Mouse (Mus musculus): ENCODE results near the gene Cep55.

The Cep55 gene

DNA sequence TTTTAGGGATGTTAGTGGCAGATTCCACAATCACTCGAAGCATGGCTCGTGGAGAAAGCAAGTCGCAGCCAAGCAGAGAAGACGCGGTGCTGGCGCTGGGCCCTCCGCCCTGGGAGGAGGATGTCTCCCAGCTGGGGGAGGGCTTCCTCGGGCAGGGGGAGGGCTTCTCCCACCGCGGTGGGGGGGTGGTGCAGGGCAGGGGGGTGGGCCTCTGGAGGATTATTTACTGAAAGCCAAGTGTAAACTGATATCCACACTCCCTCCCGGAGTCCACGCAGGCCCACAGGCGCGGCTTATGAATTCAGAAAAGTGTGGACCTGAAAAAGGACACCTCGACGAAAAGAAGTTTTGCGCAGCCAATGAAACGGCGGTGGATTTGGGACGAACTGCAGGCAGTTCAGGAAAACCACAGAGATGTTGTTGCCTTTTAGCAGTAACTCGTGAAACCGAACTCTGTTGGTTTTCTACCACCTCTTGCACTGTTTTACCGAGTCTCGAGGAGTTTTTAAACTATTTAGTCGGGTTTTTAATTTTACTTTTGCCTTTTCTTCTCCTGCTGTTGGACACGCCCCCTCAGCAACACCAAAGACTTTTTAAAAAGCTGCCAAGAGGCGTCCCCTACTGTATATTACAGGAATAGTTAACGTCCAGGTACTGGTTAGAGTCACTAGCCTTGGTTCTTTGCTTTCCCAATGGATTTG, 11.4 kb upstream of the Cep55 start, which contains the start of gene Myof:
TSS of gene Myof (minus strand) at position 297 of the 701 bp plus-strand sequence.
- DNase-seq (ENCODE audit: low read depth, low spot score), result peak; percentile 42

DNA sequence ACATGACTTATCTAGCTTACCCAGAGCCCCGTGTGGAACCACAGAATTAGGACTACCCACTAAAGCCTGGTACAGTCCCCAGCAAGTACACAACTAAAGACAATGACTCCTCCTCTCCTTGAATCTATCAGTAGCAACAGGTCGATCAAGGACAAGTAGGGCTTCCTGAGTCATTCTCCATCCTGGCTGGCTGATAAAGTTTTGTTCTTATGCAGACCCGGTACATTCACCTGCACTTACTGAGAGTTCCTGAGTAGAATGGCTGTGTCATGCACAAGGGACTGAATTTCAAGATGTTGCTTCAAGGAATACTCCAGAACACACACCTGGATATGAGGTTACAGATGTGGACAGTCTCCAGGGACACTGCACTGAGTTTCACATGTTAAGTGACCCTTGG, 9.6 kb upstream of the Cep55 start:
- no peak for DNase-seq (ENCODE audit: low read depth, low spot score)

DNA sequence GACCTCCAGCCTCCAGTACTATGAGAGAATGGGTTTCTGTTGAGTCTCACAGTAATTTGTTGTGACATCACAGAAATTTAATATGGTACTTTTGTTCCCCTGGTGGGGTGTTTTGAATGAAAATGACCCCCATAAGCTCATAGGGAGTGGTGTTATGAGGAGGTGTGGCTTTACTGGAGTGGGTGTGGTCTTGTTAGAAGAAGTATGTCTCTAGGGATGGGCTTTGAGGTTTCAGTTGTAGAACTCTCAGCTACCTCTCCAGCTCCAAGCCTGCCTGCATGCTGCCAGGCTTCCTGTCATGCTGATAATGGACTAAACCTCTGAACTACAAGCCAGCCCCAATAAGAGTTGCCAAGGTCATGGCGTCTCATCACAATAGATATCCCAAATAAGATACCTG, 5.1 kb upstream of the Cep55 start:
- no peak for DNase-seq (ENCODE audit: low read depth, low spot score)

DNA sequence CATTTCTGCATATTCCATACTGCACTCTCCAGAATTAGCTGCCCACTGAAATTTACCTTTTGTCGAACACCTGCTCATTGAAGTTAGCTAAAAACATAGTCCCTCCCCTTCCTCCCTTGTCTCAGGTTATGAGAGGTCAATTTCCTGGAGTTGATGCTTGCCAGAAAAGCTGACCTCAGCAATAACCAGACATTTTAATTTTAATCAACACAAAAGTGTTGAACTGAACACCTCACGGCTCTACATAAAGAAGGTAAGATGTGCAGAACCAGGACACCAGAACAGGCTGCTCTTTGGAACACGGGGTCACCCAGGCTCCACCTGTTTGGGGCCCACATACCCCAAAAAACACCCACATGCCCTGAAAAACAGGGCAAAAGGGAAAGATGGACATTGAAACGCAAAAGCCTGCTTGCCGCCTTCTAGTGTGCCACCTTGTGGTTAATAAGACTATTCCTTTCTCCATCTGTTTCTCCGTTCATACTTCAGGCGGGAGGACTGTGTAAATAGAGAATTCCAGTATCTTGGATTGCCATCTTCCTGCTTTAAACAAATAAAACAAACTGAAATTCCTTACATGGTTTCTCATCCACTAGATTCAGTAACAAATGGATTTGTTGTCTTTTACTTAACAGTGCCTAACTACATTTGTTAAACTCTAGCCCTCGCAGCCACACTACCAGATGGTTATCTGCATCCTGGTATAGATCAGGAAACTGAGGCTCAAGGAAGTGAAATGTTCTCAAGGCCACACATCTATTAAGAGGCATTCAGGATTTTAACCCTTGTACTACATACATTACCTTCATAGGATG, 1.4 kb upstream of the Cep55 start:
- DNase-seq (ENCODE audit: low read depth, low spot score), result peak; percentile 44

DNA sequence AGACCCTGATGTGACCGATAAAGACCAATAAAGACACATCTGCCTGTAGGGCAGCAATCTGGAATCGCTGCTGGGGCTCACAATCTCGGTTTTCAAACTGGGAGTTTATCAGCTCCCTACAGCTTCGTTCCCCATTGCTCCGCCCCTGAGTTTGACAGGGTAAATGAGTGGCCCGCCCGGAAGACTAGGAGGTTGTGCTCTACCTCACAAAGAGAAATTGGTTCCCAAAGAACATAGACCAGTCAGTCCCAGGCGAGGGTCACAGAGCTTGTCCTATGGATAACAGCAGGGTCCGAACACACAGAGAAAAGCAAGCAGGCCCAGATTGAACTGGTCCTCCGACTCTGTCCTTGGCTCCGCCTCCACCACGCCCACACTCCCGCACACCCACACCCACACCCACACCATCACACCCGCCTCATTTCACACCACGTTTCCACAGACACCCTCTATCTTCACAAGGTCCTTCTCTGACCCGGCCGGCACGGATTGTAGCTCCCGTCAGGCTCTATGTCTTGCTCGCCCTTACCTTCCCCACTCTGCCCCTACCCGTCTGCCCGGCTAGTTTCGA, 577 bp upstream of the Cep55 start:
- DNase-seq (ENCODE audit: low read depth, low spot score), result peak; percentile 72

DNA sequence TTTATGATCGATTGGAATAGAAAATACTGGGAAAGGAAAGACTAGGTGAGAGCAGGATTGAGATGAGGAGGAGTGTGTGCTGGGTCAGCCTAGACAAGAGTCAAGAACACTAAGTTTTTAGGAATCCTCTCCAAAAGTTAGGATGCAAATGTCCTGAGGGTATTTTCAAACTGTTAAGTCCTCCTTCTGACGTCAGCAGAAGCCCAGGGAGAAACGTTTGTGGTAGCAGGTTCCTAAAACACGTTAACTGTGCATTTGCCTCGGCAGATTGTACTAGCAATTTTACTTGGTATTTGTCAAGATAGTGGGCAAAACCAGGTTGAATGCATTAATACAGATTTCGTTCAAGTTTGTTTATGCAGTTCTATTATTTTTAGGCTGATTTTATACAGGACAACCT, 987 bp downstream of the Cep55 start:
- DNase-seq (ENCODE audit: low read depth, low spot score), result no peak

DNA sequence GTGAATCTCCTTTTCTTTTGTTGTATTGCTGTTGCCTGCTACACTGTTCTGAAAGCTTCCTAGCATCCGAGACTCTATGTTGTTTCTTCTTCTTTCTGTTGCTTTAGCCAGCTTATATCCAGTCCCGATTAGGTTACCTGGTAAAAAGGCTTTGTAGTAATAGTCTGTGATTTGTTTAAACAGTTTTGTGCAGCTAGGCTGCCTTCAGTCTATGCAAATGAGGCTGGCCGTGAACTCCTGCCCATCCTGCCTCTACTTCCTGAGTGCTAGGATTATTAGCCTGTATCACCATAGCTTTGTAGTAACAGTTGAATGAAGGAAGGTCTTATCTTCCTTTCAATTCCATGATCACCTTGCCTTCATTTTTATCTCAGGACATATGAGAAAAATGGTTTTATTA, 1.5 kb downstream of the Cep55 start:
- no peak for DNase-seq (ENCODE audit: low read depth, low spot score)

DNA sequence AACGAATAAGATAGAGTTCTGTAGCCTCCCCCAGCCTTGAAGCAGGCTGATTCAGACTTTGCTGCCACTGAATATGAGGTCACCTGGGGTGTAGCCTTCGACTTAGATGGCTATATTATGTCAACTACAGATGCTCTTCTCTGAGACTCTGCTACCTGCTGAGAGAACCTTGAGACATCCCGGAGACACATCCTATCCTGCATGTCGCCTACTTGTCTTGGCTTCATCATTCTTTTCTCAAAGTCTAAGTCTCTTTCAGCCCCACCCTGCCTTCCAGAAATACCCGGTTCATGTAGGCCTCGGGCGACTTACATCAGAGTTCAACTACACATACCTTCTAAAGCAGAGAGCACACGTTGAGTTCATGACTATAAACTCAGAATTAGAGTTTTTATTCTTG, 2.1 kb downstream of the Cep55 start:
- no peak for DNase-seq (ENCODE audit: low read depth, low spot score)

DNA sequence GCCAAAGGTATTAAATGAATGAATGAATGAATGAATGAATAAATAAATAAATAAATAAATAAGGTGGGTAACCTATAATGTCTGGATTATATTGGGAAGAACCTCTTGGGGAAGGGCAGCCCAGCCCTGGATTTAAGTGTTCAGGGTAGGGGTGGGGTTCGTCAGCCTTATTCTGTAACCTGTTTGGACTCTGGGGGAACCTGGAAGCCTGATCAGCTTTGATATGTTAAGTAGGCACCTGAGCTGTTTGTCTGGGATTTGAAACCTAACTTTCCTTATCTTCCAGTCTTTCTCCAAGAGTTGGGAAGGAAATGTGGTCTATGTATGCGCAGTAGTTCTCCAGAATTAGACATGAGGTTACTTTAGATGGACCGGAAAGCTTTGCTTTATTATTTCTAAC, 8.4 kb downstream of the Cep55 start:
- DNase-seq (ENCODE audit: low read depth, low spot score), result no peak

DNA sequence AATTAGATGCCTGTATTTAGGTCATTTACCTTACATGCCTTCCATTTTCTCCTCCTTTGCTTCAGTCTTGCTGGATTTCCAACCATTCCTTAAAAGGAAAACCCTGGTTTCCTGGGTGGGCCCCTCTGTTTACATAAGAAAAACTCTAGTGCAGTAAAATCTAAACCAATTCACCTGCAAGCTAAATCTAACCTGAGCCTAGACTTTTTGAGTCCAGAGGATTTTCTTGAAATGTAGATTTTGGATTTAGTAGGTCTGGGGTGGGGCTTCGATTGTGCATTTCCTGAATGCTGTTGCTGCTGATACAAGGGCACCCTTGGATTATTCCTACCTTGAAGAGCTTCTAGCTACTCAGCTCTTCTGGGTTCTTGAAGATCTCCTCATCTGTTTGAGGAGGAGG, 9.2 kb downstream of the Cep55 start:
- DNase-seq (ENCODE audit: low read depth, low spot score), result no peak

DNA sequence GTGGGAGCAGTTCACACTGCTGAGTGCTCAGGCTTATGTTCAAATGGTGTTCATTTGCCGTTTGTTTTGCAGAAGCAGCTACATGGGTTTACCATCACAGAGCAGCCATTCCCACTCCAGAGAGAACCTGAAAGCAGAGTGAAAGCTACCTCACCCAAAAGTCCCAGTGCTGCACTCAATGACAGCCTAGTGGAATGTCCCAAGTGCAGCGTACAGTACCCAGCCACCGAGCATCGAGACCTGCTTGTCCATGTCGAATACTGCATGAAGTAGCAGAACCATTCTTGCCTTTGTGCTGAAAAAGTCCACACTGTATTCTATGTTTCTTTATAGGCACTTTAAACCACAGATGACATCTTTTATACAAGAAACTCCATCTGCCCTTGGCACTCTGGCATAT, 18.4 kb downstream of the Cep55 start:
- no peak for DNase-seq (ENCODE audit: low read depth, low spot score)

DNA sequence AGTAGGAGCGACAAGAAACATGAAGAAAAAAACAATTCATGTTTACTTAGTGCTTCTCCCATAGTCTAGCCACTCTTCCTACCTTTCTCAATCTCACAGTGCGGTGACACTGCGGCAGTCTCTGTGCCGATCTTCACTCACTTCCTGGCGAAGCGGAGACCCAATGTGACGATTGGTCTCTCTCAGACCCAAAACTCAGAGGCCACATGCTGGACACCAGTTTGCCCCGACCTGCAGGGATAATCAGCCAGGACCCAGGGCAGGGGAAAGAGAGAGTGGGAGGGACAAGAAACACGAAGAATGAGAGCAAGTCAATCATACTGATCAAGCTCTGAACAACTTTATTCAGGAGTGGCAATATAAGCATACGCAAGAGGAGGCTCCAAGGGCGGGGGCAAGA, 20.2 kb downstream of the Cep55 start:
- no peak for DNase-seq (ENCODE audit: low read depth, low spot score)

DNA sequence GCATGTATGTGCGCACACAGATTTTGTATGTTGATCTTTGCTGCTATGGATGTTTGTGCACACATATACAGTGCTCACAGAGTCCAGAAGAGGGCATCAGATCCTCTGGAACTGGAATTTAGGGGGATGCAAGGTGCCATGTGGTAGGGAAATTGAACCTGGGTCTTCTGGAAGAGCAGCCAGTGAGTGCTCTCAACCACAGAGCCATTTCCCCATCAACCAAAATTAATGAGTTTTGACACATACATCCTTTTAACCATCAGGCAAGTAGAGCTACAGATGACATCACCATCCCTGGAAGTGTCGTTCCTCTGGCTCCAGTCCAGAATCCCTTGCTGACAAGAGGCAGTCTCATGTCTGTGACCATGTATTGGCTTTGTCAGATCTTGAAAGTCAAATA, 21.4 kb downstream of the Cep55 start:
- DNase-seq (ENCODE audit: low read depth, low spot score), result no peak

DNA sequence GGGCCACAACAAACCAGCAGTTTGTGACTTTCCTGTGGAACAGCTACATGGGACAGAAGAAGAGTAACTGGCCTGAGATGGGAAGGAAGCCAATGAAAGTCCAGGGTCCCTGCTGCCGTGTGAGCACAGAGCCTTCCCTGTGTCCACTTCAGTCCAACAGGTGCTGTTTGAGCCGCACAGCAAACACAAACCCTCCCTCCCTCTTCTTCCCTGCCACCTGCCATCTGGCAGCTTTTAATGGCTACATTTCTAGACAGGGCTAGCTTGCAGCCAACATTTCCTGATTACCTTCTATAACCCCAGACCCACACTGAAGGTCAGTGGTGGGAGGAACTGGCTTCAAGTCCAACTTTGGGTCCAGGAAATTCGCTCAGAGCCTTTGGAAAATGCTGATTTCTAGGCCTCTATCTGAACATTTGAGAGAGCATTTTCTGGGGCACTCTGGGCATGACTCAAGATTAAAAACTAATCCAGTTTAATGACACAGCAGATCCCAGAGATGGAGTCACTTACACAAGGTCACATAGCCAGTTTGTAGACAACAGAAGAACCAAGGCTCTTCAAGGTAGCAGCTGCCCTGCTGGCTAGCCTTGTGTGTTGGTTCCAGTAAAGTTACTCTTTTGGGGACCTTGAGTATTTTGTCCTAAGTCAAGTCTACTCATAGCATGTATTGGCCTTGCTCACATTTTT, 23.2 kb downstream of the Cep55 start:
- DNase-seq (ENCODE audit: low read depth, low spot score), result no peak

DNA sequence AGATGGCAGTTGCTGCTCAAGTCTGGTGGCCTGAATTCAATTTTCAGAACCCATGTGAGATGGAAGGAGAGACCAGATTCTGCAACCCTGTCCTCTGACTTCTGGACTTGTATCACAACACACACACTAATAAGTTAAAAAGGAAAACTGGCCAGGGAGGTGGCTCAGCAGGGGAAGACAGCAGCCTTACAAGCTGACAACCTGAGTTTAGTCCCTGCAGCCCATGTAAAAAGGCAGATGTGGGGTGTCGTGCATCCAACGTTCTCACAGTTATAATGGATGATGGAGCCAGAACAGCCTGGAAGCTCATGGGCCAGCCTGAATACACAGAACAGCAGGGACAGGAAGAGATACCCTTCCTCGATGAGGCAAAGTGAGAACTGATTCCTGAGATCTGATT, 26.6 kb downstream of the Cep55 start:
- no peak for DNase-seq (ENCODE audit: low read depth, low spot score)

DNA sequence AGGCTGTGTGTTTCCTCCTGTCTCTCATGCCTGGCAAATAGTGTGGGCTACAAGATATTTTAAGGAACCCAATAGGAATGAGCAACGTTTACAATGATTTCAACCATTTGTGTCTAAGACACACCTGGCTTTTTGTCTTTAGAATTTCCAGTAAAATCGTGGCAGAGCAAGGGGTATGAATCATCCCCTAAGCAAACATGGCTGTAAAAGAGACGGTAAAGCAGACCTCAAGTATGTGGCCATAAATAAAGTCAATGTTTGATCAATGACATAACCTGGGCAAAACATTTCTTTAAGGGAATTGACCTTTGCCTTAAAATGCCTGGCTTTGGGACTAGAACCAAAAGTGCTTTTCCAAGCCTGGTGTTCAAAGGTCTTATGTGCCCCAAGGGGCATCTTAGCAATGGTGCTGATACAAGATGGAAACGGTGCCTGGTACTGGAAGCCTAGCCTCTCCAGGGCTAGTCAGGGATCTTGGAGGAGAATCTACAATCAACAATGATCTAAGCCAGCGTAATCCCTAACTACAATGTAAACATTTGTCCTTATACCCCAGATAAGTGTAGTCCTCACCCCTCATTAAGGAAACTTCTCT, 28.2 kb downstream of the Cep55 start:
- DNase-seq (ENCODE audit: low read depth, low spot score), result no peak

DNA sequence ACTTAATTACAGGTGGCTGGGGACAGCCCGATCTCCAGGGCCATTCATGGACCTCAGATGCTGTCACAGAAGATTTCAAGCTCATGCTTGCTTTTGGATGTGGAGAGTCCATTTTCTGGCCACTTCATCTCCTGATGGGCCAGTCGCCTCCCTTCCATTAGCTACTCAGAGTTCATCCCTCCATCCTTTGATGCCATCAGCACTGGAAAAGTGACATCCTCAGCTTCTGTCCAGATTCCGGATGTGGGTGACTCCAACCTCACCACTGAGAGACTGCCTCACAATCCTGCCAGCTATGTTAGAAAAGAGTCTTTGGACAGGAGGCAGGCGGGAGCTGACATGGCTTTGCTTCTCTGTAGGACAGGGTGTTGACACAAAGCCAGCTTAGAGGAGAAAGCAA, 31.0 kb downstream of the Cep55 start:
- no peak for DNase-seq (ENCODE audit: low read depth, low spot score)

DNA sequence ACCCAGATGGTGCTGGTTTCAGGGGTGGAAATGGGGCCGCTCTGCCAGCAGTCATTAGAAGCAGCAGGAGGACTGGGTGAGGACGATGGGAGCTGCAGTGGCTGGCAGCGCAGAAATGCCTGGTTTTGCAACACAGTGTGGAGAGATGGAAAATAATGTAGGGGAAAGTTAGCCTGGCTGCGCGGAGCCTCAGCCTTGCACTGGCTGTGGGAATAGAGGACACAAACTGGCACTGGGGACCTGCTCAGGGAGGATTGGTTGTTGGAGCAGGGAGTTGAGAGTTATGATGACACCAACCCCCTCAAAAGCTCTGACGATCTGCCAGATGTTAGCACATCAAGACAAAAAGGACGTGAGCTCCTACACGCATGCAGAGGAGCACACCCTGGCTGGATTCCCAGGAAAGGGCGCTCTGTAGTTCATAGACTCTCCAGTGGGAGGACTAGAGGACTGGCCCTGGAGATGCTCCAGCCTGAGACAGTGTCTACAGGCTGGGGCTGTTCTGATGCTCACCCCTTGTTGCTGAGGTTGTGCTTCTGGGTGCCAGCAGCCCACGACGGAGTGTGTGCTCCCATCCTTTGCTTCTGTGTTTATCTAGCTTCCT, 32.2 kb downstream of the Cep55 start:
- no peak for DNase-seq (ENCODE audit: low read depth, low spot score)

DNA sequence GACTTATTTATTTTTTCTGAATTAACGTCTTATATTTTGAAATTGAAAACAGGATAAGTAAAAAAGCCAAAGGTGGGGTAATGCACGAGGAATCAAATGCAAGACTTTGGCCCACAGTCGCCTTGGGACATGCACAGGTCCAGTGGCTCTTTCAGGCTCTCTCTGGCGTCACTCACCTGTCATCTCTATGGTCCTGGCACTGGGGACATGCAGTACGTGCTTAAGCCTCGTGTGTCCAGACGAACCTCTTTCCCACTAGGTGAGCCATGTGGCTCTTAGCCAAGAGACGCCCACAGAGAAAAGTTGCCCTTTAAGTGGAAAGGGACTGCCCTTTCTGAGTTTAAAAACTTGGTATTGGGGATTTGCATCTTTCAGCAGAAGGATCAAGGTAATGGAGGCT, 34.5 kb downstream of the Cep55 start:
- DNase-seq (ENCODE audit: low read depth, low spot score), result no peak

DNA sequence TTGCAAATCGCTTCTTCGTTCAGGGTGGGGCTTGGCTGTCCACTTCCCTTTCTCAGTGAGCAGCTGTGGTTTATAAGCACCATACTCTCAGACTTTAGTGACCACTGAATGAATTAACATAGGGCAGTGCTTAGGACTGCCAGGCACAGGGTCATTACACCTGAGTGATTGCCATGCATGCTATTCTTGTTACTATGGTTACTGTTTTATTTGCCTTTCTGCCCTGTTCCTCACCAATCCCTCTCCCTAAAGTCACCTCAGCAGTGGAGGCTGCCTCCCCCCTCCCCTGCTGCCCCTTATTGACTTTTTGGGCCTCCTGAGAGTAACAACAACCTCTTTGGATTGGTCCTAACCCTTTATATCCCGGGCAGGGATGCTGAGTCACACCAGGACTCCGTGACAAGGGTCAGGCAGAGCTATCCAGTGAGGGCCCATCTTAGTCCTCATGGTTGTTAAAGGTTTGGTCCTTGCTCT, 36.7 kb downstream of the Cep55 start:
- peak; percentile 53 for DNase-seq (ENCODE audit: low read depth, low spot score)

DNA sequence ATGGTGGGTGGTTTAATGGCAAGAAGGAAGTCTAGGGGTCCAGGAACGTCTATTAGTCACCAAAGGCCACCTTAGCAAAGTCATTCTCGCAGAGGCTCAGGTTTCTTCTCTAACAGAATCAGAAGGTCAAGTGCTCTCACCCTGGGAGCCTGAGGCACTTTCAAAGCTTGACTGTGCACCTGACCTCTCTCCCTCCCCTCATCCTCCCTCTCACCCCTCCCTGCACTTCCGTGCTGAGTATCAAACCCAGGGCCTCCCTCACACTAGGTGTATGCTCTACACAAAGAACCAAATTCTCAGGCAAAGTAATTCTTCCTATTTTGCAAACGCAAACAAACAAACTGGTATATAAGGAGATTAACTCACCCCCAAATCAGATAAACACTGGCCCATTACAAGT, 41.4 kb downstream of the Cep55 start:
- DNase-seq (ENCODE audit: low read depth, low spot score), result no peak

All from forelimb bud, embryonic 11.5 days (tissue).